Mouse (Mus musculus) layer of hippocampus, adult 2 months (tissue): ENCODE measurements around the gene Trabd. TPM values are rescaled to one million over a fixed set of nuclear protein-coding genes. Genes with fewer than 3 reads are reported as not detected.
A peak's percentile ranks its signal among the peaks of the same experiment; 100 is the strongest.

Source experiments
- DNase-seq, 2 experiments: peaks; one replicate each; pipeline ENCODE4 v3.0.0; 2022; ENCODE audit warnings: low spot score in 2 of 2
- H3K27ac ChIP-seq: fragments of 200-600 bp; 2 replicates; pipeline ENCODE4 v1.8.1; 2022
- H3K4me3 ChIP-seq: fragments of 200-600 bp; 2 replicates; pipeline ENCODE4 v1.8.1; 2022; ENCODE audit warnings: mild to moderate bottlenecking
- CTCF ChIP-seq: fragments of 200-600 bp; conservative IDR thresholded peaks from 2 replicates; pipeline ENCODE4 v1.8.1; 2022; ENCODE audit warnings: antibody characterized with exemption, mild to moderate bottlenecking, moderate library complexity
- total RNA-seq, 2 experiments: library from RNA; stranded (reverse); gene quantifications; 2 replicates each; pipeline ENCODE4 v1.2.3; 2021

Trabd gene
- total RNA-seq, 2 experiments from 2014 or later, result 21.4 to 24.2 TPM

GRCm38 (mm10) chr15:89063536-89063935 is 11.4 kb upstream of the Trabd start:
- no peak for TF ChIP-seq CTCF
- peak; percentile 84 to 90 for DNase-seq
- peak overlapping the region; percentile 41; the same call in 1 of the 2 replicates for H3K4me3 ChIP-seq
- peak overlapping the region; percentile 81 for H3K27ac ChIP-seq

- DNase-seq, result no peak
- H3K4me3 ChIP-seq, result no peak overlapping the region
- no peak overlapping the region; the same call in 1 of the 2 replicates for H3K27ac ChIP-seq
- TF ChIP-seq CTCF, result no peak
These were observed 10.0 kb upstream of the Trabd start for GRCm38 (mm10) chr15:89064891-89065290.

GRCm38 (mm10) chr15:89067609-89068008 is 7.3 kb upstream of the Trabd start:
- no peak for TF ChIP-seq CTCF
- no peak overlapping the region for H3K4me3 ChIP-seq
- H3K27ac ChIP-seq, result no peak overlapping the region
- no peak for DNase-seq

- Histone ChIP-seq H3K4me3 (no peak overlapping the region), H3K27ac (peak overlapping the region; percentile 48; the same call in 1 of the 2 replicates)
- no peak for TF ChIP-seq CTCF
- DNase-seq, result no peak
These were observed 6.7 kb upstream of the Trabd start for GRCm38 (mm10) chr15:89068226-89068625.

- Histone ChIP-seq H3K27ac (peak overlapping the region; percentile 80), H3K4me3 (0 out of 2 replicates have a peak overlapping the region, but pooled peaks have one; percentile 4)
- DNase-seq, result peak in 1 of 2 experiments; percentile 52
- TF ChIP-seq CTCF, result no peak
These were observed 5.5 kb upstream of the Trabd start for GRCm38 (mm10) chr15:89069336-89069840.

- peak in 1 of 2 experiments; percentile 50 for DNase-seq
- TF ChIP-seq CTCF, result no peak
- no peak overlapping the region for H3K4me3 ChIP-seq
- H3K27ac ChIP-seq, result peak overlapping the region; percentile 80
These were observed 4.3 kb upstream of the Trabd start for GRCm38 (mm10) chr15:89070606-89071005.

GRCm38 (mm10) chr15:89073993-89074603 is 826 bp upstream of the Trabd start:
- Histone ChIP-seq H3K4me3 (no peak overlapping the region), H3K27ac (peak overlapping the region; percentile 94)
- no peak for DNase-seq
- no peak for TF ChIP-seq CTCF

GRCm38 (mm10) chr15:89075478-89076147 is 689 bp downstream of the Trabd start:
- peak; percentile 82 to 83 for DNase-seq
- Histone ChIP-seq H3K4me3 (peak overlapping the region; percentile 81), H3K27ac (peak overlapping the region; percentile 94)
- TF ChIP-seq CTCF, result peak; percentile 43

GRCm38 (mm10) chr15:89076156-89076731 is 1.3 kb downstream of the Trabd start:
- no peak for TF ChIP-seq CTCF
- no peak for DNase-seq
- H3K27ac ChIP-seq, result peak overlapping the region; percentile 90
- H3K4me3 ChIP-seq, result peak overlapping the region; percentile 81

- DNase-seq, result no peak
- TF ChIP-seq CTCF, result no peak
- peak overlapping the region; percentile 90; the same call in 1 of the 2 replicates for H3K27ac ChIP-seq
- peak overlapping the region; percentile 81; the same call in 1 of the 2 replicates for H3K4me3 ChIP-seq
These were observed 3.4 kb downstream of the Trabd start for GRCm38 (mm10) chr15:89078208-89078836.

- no peak overlapping the region for H3K27ac ChIP-seq
- TF ChIP-seq CTCF, result no peak
- DNase-seq, result no peak
- H3K4me3 ChIP-seq, result no peak overlapping the region
These were observed 9.0 kb downstream of the Trabd start for GRCm38 (mm10) chr15:89083906-89084305.

- no peak for TF ChIP-seq CTCF
- Histone ChIP-seq H3K27ac (no peak overlapping the region), H3K4me3 (no peak overlapping the region)
- DNase-seq, result no peak
These were observed 9.9 kb downstream of the Trabd start for GRCm38 (mm10) chr15:89084826-89085225.

- peak; percentile 88 to 91 for DNase-seq
- Histone ChIP-seq H3K27ac (peak within 1 kb of the TSS; percentile 95), H3K4me3 (peak within 1 kb of the TSS; percentile 85)
- no peak for TF ChIP-seq CTCF
These were observed 13.8 kb downstream of the Trabd start, which contains the start of gene Selenoo for GRCm38 (mm10) chr15:89088607-89089247. TSS of gene Selenoo (plus strand) at chr15:89089084.
